Mouse (Mus musculus) neutrophil, adult 59 days (primary cell): ENCODE data around the gene Dock10. TPM values are rescaled to one million over a fixed set of nuclear protein-coding genes. Genes with fewer than 3 reads are reported as not detected.

Experiments
- total RNA-seq, 2 experiments: library from RNA; stranded (reverse); gene quantifications; 1 replicate in 1 of 2; 2 replicates in 1 of 2; pipeline ENCODE4 v1.2.4; 2023

The Dock10 gene
- 100 to 1,000 TPM in 1 of 2 experiments, 10 to 100 TPM in 1; 84.3 to 112 TPM for total RNA-seq

GRCm38 (mm10) chr1:80757977-80758797 lies at the start of gene Dock10:
TSS of gene Dock10 (minus strand) at chr1:80758527.

GRCm38 (mm10) chr1:80461348-80461747 lies 297.0 kb downstream of the Dock10 start, which contains the start of gene Gm45261:
TSS of gene Gm45261 (minus strand) at chr1:80461448.

